Mouse (Mus musculus) erythroblast, adult 5-6 weeks (primary cell): Measurements from ENCODE around the gene Gle1. TPM values are rescaled to one million over a fixed set of nuclear protein-coding genes. Genes with fewer than 3 reads are reported as not detected.
"Not testable (repeated sequence)": the region's sequence is repeated elsewhere in the genome, so short reads cannot be mapped to it uniquely, and the experiment has no call there.

Source experiments
- ATAC-seq: replicated peaks from 2 replicates; pipeline ENCODE4 v1.8.0; 2016; ENCODE audit warnings: moderate number of reproducible peaks, mild to moderate bottlenecking, moderate TSS enrichment, inconsistent platforms; ENCODE audit not compliant: poor library complexity, low FRiP score, severe bottlenecking
- total RNA-seq, 2 experiments: library from RNA; stranded (forward) in 1 of 2; stranded (reverse) in 1 of 2; fragments of 150-400 nt in 1 of 2; fragments of 200-764, 138-1000 nt in 1 of 2; gene quantifications; 2 replicates each; pipeline versions ENCODE4 v1.2.3 to v1.2.4; 2015 to 2017; ENCODE audit warnings: low replicate concordance in 2 of 2

The Gle1 gene
- total RNA-seq (2015; ENCODE audit: low replicate concordance) (3.5 and 12.1 TPM in 2 replicates), total RNA-seq (2017; ENCODE audit: low replicate concordance) (16.0 and 23.0 TPM in 2 replicates)

DNA sequence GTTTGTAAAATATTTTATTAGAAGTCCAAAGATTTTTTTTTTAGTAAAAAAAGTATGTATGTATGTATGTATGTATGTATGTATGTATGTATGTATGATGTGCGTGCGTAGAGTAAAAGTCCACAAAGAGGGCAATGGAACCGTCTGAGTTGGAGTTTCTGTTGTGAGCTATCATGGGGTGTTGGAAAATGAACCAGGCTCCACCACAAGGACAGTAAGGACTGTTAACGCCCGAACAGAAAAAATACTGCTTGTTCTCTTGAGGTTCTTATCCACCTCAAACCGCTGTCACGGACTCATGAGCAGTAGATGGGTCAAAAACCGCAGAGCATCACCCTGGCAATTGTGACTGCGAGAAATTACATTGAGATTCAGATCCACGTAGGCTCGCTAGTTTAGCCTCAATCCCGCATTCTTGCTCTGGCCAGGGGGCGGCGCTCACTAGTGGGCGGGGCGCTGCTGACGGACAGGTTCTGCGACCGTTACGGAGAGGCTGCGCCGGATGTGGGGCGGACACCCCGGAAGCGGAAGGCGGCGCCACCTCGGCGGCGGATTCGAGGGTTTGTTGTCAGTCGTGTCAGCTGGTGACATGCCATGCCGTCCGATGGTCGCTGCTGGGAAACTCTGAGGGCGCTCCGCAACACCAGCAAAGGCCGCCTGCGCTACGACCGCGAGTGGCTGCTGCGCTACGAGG, at the start of gene Gle1:
TSS of gene Gle1 (plus strand) at position 521 of the 694 bp plus-strand sequence.
- peak; percentile 99 for ATAC-seq

- ATAC-seq, result not testable (repeated sequence)
Observed at GRCm38 (mm10) chr2:29886659-29887292, 48.5 kb upstream of the Gle1 start.

DNA sequence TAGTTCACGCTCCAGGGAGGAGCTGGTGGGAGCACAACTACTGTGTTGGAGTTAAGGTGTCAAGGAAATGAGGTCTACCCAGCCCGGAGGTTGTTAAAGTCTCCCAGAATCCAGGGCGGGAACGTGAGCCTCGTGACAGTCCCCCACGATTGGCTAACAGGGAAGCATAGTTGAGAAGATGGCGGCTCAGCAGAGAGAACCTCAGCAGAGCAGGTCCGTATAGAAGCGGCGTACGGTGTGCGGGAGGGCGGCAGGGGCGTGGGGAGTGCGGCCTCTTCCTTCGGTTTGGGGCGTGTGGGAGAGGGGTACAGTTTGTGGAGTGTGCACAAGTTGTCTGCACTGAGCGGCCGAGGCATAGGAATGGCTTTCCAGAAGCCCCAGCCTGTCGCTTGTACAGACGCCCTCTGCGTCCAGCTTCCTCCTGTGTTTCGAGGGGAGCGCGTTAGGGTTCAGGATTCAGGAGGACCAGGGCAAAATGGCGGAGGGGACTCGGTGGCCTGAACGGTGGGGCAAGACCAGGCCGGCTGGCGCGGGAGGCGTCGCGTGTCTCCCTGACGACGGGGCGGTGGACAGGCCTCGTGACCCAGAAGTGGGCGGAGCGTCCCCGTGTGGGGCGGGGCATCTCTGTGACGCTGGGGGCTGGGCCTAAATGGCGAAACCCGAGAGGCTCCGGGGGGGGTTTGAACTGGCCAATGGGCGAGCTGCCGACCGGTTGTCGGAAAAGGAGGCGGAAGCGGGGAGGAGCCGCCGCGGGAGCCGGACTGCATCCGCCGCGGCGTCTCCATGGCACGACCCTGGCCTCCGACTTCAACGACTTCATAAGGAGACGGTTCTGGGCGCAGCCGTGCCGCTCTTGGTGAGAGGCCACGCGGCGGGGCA, 45.9 kb upstream of the Gle1 start, which contains the start of gene Odf2:
TSS of gene Odf2 (plus strand) at position 156 of the 879 bp plus-strand sequence.
- peak; percentile 83 for ATAC-seq

DNA sequence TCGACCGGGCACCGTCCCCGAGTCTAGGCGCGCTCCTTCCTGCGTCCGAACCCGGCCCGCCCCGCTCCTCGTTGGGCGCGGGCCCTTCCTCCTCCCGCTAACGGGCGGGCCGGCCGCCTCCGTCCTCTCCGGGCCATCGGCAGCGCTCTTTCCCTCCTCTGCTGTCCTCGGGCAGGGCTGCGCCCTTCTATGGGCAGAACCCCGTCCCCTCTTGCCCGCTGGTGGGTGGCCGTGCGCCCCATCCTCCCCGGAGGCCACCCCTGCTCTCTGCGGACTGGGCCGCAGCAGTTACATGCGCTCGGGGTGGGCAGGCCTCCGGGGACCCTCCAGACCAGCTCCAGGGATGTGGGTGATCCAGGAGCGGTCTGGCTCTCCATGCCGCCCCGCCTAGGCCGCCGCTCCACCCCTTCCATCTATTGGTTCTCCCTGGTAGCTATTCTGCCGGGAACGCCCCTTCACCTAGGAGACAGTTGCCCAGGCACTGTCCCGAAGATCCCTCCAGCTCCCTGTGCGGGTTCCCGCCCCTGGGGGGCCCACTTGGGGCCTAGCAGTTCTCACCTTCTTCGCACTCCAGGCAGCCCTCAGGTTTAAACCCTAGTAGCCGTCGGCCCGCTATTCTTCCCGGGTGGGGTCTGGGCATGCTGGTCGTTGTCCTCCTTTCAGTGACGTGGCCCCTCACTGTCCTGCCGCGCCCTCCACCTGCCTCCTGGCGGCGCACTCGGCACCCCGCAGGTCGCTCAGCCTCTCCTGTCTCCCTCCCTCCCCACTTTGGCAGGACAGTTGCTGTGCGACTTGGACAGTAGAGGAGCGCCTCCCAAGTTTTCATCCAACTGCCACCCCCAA, 45.0 kb upstream of the Gle1 start:
- ATAC-seq, result peak; percentile 87

DNA sequence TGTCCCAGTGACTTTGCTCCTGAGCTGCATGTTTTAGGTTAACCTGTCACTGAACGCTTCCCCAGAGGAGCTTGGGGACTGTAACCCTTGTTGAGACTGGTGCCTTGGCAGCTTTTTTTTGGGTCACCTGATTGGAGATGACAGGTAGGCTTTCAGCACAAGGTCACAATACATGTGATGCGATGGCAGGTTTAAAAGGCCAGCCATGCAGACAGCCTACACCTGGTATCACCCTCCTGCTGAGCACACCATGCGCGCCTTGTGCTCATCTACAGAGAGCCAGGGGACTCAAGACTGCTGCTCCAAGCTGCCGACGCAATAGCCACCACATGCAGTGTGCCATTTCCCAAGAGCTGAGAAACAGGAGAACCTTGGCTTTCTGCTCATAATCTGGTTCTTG, 43.5 kb upstream of the Gle1 start:
- no peak for ATAC-seq

GRCm38 (mm10) chr2:29896071-29896470, 39.2 kb upstream of the Gle1 start:
- no peak for ATAC-seq

- ATAC-seq, result no peak
Observed at GRCm38 (mm10) chr2:29897366-29897765, 37.9 kb upstream of the Gle1 start.

DNA sequence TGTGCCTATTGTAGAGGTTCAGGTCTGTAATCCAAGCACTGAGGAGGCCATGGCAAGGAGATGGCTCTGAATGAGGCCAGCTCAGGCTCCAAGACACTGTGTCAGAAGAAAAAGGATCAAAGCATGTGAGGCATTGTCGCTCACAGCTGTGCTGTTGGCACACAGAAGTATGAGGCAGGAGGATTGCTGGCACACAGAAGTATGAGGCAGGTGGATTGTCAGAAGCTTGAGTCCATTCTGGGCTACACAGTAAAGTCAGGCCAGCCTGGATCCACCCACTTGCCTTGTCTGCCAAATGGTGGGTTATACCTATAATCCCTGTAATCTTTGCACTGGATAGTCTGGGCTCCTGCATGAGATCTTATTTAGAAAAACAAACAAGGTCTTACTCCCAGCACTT, 37.1 kb upstream of the Gle1 start:
- ATAC-seq, result no peak

DNA sequence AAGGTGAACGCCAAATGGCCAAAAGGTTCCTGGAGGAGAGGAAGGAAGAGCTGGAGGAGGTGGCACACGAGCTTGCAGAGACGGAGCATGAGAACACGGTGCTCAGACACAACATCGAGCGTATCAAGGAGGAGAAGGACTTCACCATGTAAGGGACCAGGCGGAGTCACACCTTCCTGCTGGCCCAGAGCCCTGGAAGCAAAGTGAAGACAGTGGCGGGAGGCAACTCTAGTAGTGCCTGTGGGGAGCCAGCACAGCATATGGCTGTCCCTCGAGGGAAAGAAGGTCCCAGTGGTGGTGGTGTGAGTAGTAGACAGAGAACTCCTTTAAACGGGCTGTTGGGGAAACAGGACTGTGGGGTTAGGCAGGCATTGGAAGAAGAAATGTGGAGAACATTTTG, 33.0 kb upstream of the Gle1 start:
- no peak for ATAC-seq

DNA sequence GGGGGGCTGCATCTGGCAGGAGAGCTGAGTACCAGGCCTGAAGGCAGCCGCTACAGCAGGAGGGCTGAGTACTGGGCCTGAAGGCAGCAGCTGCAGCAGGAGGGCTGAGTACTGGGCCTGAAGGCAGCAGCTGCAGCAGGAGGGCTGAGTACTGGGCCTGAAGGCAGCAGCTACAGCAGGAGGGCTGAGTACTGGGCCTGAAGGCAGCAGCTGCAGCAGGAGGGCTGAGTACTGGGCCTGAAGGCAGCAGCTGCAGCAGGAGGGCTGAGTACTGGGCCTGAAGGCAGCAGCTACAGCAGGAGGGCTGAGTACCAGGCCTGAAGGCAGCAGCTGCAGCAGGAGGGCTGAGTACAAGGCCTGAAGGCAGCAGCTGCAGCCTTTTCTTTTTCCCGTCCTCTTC, 27.1 kb upstream of the Gle1 start:
- ATAC-seq, result not testable (repeated sequence)

GRCm38 (mm10) chr2:29910042-29910441, 25.2 kb upstream of the Gle1 start:
- ATAC-seq, result peak; percentile 80

DNA sequence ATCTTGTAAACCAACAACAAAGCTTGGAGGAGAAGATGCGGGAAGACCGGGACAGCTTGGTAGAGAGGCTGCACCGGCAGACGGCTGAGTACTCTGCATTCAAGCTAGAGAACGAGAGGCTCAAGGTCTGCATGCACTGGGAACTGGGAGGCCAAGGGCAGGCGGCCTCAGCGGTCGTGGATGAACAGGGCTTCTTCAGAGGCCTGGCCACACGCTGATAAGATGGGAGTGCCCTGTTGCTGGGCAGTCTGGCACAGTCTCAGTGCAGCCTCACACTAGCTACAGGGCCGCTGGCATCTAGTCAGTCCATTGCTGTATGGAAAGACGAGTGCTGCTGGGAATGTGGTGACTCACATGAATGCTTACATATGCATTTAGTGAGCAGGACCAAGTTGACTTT, 17.6 kb upstream of the Gle1 start:
- peak; percentile 96 for ATAC-seq

GRCm38 (mm10) chr2:29922011-29922410, 13.2 kb upstream of the Gle1 start:
- no peak for ATAC-seq

DNA sequence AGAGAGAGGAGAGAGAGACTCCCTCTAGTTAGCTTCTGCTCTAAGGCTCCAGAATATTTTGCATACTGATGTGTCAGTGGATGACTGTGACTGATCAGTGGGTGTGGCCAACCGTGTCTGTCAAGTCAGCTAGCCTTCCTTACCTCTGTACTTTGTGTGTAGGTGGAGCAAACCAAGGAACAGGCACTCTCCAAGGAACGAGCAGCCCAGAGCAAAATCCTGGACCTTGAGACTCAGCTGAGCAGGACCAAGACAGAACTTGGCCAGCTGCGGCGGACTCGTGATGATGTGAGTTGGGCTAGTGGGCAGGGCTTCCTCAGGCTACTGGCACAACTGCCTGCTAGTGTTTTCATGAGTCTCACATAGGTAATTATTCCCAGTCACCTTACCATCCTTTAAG, 8.7 kb upstream of the Gle1 start:
- ATAC-seq, result 0 out of 2 replicates have a peak, but pooled peaks have one; percentile 28

DNA sequence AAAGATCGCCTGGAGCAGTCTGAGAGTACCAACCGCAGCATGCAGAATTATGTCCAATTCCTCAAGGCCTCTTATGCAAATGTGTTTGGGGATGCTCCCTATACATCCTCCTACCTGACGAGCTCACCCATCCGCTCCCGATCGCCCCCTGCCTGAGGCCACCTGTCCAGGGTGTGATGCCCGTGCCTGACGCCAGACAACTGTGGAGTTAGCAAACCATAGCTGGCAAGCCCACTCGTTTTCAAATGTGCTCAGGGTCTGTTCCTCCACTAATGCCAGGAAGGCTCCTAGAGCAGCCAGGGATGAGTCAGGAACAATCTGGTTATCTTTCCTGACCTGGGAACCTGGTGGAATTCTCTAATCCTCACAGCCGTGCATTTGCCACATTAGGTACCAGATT, 4.7 kb upstream of the Gle1 start:
- no peak for ATAC-seq

DNA sequence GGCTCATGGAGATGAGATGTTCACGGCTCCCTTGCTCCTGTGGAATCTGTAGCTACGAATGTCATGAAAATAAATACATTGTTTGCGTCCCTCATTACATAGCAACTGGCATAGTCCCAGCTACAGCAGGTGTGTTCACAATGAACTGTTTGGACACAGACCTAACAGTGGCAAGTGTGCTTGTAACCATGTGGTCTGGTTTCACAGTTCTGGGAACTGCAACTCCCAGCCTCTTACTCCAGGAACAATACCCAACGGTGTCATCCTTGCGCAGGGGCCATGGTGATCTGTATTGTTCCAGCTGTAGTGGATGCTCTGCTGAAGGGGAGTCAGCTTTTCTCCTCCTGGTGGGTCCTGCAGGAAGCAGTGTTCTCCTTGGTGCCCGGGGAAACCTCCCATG, 4.0 kb upstream of the Gle1 start:
- no peak for ATAC-seq

- ATAC-seq, result no peak
Observed at GRCm38 (mm10) chr2:29940073-29940472, 4.8 kb downstream of the Gle1 start.

DNA sequence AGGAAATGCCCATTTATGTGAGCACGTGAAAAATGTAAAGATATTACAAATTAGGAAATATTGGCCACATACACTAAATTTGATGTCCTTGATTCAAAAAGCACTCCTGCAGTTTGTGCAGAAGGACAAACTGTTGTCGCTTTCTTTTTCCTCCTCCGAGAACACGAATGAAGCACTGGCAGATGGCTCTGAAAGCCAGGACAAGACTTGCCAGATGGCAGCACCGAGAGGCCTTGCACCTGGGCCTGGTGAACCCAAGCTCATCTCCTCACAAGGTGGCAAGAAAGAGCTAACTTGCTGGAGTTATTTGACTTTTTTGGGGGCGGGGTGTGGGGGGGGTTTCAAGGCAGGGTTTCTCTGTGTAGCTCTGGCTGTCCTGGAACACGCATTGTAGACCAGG, 5.6 kb downstream of the Gle1 start:
- ATAC-seq, result no peak

GRCm38 (mm10) chr2:29944723-29945122, 9.5 kb downstream of the Gle1 start:
- ATAC-seq, result no peak

GRCm38 (mm10) chr2:29948896-29949295, 13.7 kb downstream of the Gle1 start:
- no peak for ATAC-seq
